Mouse (Mus musculus): ENCODE data around the gene P3h3.
A peak's percentile ranks its signal among the peaks of the same experiment; 100 is the strongest.
"Not testable (repeated sequence)": the region's sequence is repeated elsewhere in the genome, so short reads cannot be mapped to it uniquely, and the experiment has no call there.

P3h3 gene

GRCm38 (mm10) chr6:124831199-124831598 lies 26.4 kb downstream of the P3h3 start:
- not testable (repeated sequence) for DNase-seq (ENCODE audit: low spot score)

DNA sequence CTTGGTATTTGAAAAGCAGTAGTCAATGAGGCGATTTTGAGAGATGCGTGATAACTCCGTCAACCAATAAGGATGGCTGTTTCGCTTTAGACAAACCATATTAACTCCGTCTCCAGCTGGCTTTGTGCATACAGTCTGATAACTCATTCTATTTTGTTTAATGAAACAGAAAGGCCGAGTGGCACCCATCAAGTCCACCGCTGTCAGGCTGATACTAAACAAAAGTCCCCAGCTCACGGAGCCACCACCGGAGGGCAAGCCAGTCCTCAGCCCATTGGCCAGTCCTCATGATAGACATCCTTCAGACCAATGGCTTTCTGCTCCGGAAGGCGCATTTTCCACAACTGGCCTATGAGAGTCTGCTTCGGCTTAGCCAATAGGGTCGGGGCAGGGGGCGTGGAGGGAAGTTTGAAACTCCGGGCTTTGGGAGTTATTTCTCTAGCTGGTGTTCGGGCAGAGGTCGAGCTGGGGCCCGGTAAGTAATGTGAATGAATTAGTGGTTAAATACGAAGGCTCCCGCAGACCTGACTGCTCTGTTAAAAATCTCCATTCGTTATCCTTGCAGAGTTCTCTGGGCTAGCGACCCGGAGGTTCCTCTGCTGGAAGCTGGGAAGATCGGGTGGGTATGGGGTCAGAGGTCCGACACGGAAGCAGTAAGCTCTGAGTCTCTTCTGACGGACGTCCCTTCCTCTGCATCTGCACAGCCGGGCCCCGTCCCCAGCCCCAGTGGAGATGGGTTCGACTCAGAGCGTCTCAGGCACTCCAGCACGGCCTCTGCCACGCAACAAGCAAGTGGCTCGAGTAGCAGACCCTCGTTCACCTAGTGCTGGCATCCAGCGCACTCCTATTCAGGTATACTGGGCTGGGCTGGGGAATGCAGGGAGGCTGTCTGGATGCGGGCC lies 27.5 kb downstream of the P3h3 start:
- peak; percentile 93 for DNase-seq (ENCODE audit: low spot score)

- peak; percentile 100 for DNase-seq (ENCODE audit: low spot score)
These were observed 28.4 kb downstream of the P3h3 start, which contains the start of the genes Usp5 and Cdca3 for GRCm38 (mm10) chr6:124828868-124829798. TSS of gene Usp5 (minus strand) at chr6:124829484. TSS of gene Cdca3 (plus strand) at chr6:124829547.

DNA sequence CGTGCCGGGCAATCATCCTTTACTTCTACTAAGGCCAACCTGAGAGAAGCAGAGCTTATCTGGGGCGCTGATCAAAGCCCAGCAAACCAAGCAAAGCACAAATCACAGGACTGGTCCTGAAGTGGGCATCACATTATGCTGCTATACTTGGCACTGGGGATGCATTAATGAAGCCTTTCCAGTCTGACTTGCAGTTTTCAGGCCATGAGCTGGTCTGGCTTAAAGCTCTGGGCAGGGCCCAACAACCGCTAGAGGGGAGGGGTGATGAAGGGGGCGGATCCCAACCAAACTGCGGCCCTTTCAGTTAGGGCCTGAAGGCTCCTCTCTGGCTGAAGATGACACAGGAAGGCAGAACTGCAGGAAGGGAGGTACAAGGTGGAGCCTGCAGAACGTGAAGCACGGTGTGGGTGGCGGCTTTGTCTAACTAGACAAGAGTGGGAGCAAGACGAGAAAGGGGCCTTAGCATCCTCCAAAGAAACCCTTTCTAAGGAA lies 29.4 kb downstream of the P3h3 start:
- no peak for DNase-seq (ENCODE audit: low spot score)

GRCm38 (mm10) chr6:124822049-124822448 lies 35.5 kb downstream of the P3h3 start:
- no peak for DNase-seq (ENCODE audit: low spot score)

DNA sequence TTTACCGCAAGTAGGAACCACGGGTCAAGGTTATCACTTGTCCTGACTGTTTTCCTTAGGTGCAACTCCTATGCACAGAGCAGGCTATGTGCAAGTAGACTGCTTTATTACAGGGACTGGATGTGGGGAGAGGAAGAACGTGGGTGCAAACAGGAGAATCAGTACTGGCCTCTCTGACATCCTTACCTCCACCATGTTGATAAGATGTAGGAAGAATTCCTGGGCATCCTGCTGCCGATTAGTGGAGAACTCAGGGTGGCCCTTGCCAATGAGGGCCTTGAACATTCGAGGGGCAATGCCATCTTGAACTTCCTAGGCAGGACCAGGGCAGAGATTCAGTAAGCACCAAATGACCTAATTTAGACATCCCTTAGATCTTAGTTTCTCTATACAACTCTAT lies 36.7 kb downstream of the P3h3 start:
- DNase-seq (ENCODE audit: low spot score): no peak

- no peak for DNase-seq (ENCODE audit: low spot score)
These were observed 39.6 kb downstream of the P3h3 start for GRCm38 (mm10) chr6:124817971-124818370.

GRCm38 (mm10) chr6:124817563-124817962 lies 40.0 kb downstream of the P3h3 start:
- DNase-seq (ENCODE audit: low spot score): no peak

DNA sequence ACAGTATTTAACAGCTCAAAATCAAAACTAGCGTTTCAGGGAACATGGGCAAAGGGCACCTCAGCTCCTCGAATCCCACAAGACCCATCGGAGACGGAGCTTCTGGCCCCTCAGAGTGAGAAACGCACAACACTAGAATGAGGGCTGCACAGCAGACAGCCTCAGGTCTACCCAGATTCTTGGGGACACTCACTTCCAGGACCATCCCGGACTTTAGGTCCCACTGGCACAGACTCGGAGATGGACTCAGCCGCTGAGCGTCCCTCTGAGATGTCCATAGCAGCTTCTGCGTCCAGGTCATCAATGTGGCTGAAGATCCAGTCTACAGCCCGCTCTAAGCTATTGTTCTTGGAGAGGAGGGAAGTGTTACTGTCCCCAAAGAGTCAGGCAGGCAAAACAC lies 40.4 kb downstream of the P3h3 start:
- no peak for DNase-seq (ENCODE audit: low spot score)

- DNase-seq (ENCODE audit: low spot score): no peak
These were observed 40.9 kb downstream of the P3h3 start for GRCm38 (mm10) chr6:124816611-124817010.

DNA sequence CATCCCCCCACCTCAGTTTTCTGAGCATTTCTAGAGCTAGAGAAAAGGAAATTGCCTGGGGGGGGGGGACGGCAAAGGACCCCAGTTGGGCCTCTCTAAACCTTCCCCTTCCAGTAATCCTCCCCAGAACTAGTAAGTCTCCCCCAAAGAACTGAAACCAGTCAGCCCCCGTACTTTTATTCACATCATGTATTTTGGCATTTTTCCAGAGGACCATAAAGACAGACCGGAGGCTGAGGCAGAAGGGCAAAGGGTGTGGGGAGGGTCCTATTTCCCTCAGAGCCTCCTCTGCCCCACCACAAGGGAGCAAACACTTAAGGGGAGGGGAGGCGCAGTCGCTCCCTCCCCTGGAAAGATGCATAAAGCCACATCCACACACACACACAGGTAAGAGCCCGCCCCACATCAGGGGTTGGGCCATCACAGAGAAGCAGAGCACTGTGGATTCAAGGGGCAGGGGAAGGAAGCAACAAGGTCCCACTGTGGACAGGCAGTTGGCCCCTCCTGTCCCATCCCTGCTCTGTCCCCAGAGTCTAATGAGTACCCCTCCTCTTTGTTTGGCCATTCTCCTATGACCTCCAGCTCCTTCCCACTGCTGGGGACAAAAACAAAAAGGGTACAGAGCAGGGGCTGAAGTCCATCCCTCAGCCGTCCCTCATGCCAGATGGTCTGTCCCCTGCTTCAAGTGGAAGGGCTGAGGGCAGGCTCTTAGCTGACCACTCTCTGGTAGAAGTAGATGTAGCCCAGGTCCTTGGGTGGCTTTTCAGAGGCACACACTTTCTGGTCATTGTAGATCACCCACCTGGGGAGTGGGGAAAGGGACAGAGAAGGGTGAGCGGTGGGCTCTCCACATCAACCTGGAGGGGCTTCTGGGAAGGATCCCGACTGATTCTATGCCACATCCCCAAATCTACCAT lies 42.4 kb downstream of the P3h3 start:
- no peak for DNase-seq (ENCODE audit: low spot score)

DNA sequence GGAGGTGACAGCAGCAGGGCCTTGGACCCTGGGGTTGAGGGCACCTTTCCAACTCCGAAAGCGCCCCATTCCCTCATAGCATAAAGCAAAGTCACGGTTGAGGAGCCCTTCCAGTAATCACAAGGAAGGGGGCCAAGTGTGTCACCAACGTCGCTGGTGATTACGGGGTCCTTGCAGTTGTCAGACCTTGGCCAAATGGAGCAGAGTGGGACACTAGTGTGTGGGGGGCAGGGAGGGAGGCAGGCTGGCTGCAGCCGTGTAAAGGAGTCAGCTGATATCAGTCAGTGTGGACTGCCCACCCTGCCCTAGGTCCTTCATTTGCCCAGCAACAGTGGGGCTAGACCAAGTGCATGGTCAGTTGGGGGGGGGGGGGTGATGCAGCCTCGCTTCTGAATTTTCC lies 43.1 kb downstream of the P3h3 start:
- no peak for DNase-seq (ENCODE audit: low spot score)

- DNase-seq (ENCODE audit: low spot score): peak; percentile 90
These were observed 43.6 kb downstream of the P3h3 start, which contains the start of gene Tpi1 for GRCm38 (mm10) chr6:124813933-124814332. TSS of gene Tpi1 (minus strand) at chr6:124814296.

DNA sequence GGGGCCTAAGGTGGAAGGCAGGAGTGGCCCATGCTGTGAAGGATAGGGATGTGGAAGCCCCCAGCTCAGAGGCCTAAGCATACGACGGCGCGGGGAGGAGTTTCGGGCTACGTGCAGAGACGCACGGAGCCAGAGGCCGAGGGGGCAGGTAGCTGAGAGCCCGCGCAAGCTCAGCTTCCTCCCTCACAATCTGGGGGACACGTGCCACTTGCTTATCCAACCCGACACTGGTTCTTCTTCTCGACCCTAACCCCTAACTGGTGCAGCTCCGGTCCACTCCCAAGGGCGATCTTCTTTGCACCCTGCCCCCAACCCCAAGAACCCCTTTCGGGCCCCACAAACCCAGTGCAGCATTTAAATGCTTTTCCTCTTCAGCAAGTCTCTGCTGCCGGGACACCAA lies 44.1 kb downstream of the P3h3 start:
- no peak for DNase-seq (ENCODE audit: low spot score)

- no peak for DNase-seq (ENCODE audit: low spot score)
These were observed 44.7 kb downstream of the P3h3 start for GRCm38 (mm10) chr6:124812848-124813247.

- no peak for DNase-seq (ENCODE audit: low spot score)
These were observed 45.6 kb downstream of the P3h3 start for GRCm38 (mm10) chr6:124811701-124812560.

- DNase-seq (ENCODE audit: low spot score): no peak
These were observed 46.2 kb downstream of the P3h3 start for GRCm38 (mm10) chr6:124811403-124811665.

DNA sequence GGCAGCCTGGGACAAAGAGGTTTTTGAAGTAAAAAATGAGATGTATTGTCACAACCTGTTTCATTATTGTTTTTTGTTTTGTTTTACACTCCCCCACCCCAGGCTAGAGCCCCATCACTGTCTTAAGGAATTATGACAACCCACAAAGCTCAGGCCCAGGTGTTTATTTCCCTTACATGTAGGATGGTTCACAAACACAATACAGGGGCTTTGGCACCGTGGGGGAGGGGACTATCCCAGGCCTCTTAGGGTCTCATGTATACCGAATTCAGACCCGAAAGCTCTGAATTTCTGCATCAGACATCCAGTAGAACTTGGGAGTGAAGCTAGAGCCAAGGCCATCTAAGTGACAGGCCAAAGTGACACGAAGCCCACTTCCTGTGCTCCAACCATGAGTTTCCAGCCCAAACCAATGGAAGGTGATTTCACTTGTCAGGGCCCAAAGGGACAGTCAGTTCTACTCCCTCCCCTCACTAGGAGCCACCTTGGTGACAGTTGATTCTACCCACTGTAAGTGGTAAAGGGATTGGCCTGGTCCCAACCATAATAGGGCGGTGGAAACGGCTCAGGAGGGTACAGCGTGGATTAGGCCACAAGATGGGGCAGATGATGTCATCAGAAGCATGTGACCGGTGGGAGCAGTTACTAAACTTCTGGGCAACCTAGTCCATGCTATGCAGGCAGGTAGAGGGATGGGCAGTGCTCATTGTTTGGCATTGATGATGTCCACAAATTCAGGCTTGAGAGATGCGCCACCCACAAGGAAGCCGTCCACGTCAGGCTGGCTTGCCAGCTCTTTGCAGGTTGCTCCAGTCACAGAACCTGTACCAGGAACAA lies 46.8 kb downstream of the P3h3 start:
- DNase-seq (ENCODE audit: low spot score): not testable (repeated sequence)

GRCm38 (mm10) chr6:124809775-124810538 lies 47.6 kb downstream of the P3h3 start:
- no peak for DNase-seq (ENCODE audit: low spot score)

Measured in ovary, adult 18-20 months (tissue).